Mouse (Mus musculus) spleen, adult 2 months (tissue): ENCODE measurements around the gene Rapgef5. TPM values are rescaled to one million over a fixed set of nuclear protein-coding genes. Genes with fewer than 3 reads are reported as not detected.

Experiments used
- DNase-seq, 2 experiments: peaks; one replicate each; pipeline versions ENCODE4 v3.0.0 to v3.0.0-alpha.2; 2012 to 2021; ENCODE audit warnings: low spot score in 2 of 2, low read depth in 1 of 2
- H3K27ac ChIP-seq: fragments of 200-500 bp; 2 replicates; pipeline ENCODE4 v1.5.1; 2012; ENCODE audit warnings: low read length, inconsistent platforms; ENCODE audit not compliant: insufficient read depth
- H3K27me3 ChIP-seq: fragments of 200-500 bp; 2 replicates; pipeline ENCODE4 v1.6.1; 2012; ENCODE audit warnings: mild to moderate bottlenecking, moderate library complexity, low read length, inconsistent platforms; ENCODE audit not compliant: control insufficient read depth, insufficient read depth
- H3K36me3 ChIP-seq: fragments of 200-500 bp; 2 replicates; pipeline ENCODE4 v1.6.1; 2012; ENCODE audit warnings: mild to moderate bottlenecking, low read length, inconsistent platforms; ENCODE audit not compliant: control insufficient read depth, insufficient read depth
- H3K4me1 ChIP-seq: fragments of 200-500 bp; 2 replicates; pipeline ENCODE4 v1.6.1; 2011; ENCODE audit warnings: inconsistent platforms; ENCODE audit not compliant: control insufficient read depth, insufficient read depth, insufficient read length
- H3K4me3 ChIP-seq: fragments of 200-500 bp; 2 replicates; pipeline ENCODE4 v1.5.1; 2011; ENCODE audit warnings: mild to moderate bottlenecking, inconsistent platforms; ENCODE audit not compliant: insufficient read depth, insufficient read length; ENCODE audit errors: extremely low read depth
- CTCF ChIP-seq: fragments of 200-500 bp; IDR thresholded peaks from 2 replicates; pipeline ENCODE4 v1.5.1; 2011; ENCODE audit warnings: mild to moderate bottlenecking, inconsistent platforms; ENCODE audit not compliant: insufficient read depth, insufficient read length, insufficient replicate concordance; ENCODE audit errors: extremely low read depth
- POLR2A ChIP-seq: fragments of 200-500 bp; IDR thresholded peaks from 2 replicates; pipeline ENCODE4 v1.6.1; 2011; ENCODE audit warnings: low read depth, low read length, inconsistent platforms
- WGBS: fragments of 180-500 bp; shearing (Covaris S2); methylation state at CpG from one replicate; pipeline ENCODE4 v1.1.7; 2018; 5-methylcytosine and 5-hydroxymethylcytosine counted together
- polyA plus RNA-seq: library from polyadenylated mRNA; depleted of rRNA; stranded (reverse); fragments of >200 nt; gene quantifications from 2 replicates; pipeline ENCODE4 v1.2.3, GENCODE M21; 2012

Gene Rapgef5
- polyA plus RNA-seq, 1 experiment = 6.9 TPM

DNA sequence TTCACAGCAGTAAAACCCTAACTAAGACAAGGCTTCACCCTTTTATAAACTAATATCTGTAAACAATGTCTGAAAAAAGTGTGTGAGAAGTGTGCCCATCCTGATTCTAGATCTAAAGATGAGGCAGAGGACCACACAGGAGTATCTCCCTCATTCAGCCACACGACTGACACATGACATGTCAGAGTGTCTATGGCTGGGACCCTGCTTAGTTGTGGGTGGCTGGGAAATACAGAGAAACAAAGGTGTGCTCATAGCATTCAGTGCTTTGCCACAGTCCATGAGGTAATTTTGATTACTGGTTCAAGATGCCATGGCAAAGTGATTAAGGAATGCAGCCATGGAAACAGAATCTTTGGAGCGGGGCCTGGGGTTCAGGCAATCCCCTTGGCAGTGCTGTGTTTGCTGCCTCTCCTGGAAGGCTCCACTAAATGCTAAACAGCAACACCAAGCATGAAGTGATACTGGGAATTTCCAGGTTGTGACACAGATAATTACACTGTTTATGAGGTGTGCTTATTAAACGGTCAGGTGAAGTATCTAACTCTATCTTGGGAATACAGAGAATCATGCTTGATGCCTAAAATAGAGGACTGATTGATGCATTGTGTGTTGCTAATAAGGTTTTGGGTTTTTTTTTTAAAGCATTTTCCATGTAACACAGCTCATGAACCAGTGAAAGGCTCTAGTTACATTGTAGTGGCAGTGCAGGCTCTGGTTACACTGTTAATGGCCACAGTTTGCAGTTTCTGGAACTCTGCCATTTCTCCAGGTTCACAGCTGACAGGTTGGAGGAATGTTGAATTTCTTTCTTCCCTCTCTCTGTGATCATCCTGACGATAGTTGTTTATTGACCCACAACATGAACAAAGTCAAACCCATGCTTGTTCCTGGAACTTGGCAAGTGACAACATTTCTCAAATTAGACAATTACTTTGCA is 29.9 kb upstream of the Rapgef5 start:
- Histone ChIP-seq H3K27me3 (no peaks in the 10 kb centered on the region), H3K4me1 (no peaks in the 10 kb centered on the region), H3K36me3 (no peaks in the 10 kb centered on the region), H3K27ac (no peak overlapping the region), H3K4me3 (no peak overlapping the region)
- no peak for DNase-seq
- TF ChIP-seq POLR2A (no peak), CTCF (no peak)
- WGBS = 88% methylated on average over 4 of the region's 4 CpGs

DNA sequence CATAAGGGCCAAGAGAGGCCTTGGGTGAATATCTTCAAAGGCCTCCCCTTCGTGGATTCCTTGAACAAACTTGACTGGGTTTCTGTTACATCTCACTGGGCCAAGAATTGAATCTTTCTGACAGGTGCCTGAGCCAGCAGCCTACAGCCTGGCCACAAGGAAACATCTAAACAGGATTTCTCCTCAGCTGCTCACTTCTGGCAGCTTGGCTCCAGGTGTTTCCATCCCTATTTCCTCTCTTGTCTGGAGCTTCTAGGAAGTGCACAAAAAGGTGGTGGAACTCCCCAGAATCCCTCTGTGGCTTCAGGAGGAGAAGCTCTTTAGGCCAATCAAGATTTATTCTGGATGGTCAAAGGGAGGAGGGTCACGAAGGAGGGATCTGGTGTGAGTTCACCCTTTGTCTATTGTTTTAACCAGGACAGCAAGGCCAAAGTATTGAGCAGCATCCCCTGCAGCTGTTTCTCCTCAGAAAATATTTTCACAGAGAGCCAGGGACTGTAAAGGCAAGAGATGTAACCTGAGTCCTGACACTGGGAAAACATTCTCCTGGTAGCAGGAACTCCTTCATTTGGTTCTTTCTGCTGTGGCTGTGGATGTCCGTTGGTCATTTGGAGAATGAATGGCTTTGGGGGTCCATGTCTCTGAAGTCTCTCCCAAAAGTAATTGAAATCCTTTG is 19.6 kb upstream of the Rapgef5 start:
- H3K4me3 ChIP-seq = no peak overlapping the region
- TF ChIP-seq POLR2A (no peak), CTCF (no peak)
- H3K27me3 ChIP-seq = no peaks in the 10 kb centered on the region
- H3K4me1 ChIP-seq = no peaks in the 10 kb centered on the region
- H3K27ac ChIP-seq = no peak overlapping the region
- no peak for DNase-seq
- H3K36me3 ChIP-seq = no peaks in the 10 kb centered on the region
- 66% methylated on average over 3 of the region's 3 CpGs for WGBS

DNA sequence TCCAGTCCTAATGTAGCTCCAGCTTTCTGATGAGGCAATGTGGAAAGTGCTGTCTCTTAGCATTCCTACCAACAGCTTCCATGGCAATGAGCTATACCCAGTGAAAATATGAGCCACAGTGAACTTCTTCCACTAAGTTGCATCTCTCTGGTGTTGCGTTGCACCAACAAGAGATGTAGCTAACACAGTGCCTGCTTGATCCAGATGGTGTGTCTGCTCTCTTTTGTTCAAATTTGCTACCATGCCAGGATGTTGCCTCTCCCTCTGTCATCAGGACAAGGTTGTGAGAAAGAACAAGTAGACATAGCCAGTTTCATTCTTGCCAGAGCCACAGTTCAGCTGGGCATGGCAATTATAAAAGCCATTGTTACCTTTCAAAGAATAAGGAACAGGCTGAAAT is 18.9 kb upstream of the Rapgef5 start:
- 93% methylated on average over 1 of the region's 1 CpGs for WGBS

DNA sequence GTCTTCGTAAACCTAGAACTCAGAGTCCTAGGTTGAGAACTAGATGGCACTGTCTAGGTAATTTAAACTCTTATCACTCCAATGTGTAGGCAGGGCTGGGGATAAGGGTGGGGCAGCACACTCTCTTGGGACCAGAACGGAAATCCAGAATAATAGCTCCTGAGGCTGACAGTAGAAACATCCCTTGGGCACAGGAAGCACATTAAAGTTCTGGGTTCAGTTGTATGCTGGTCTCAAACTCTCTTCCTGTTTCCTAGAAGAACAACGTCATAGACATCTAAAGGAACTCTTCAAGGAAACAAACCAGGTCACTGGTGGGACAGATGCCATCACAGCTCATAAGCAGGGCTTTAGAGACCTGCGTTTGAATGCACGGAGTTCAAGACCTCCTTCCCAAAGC is 17.0 kb upstream of the Rapgef5 start:
- no peaks in the 10 kb centered on the region for H3K36me3 ChIP-seq
- H3K27me3 ChIP-seq = no peaks in the 10 kb centered on the region
- H3K4me1 ChIP-seq = no peaks in the 10 kb centered on the region
- no peak for DNase-seq
- no peak overlapping the region for H3K27ac ChIP-seq
- no peak overlapping the region for H3K4me3 ChIP-seq
- 59% methylated on average over 5 of the region's 5 CpGs for WGBS
- TF ChIP-seq CTCF = no peak
- TF ChIP-seq POLR2A = no peak

More for the DNA sequence above, 18.9 kb upstream of the Rapgef5 start:
- no peaks in the 10 kb centered on the region for H3K4me1 ChIP-seq
- H3K27ac ChIP-seq = no peak overlapping the region
- no peak for DNase-seq
- no peaks in the 10 kb centered on the region for H3K27me3 ChIP-seq
- TF ChIP-seq POLR2A (no peak), CTCF (no peak)
- H3K4me3 ChIP-seq = no peak overlapping the region
- no peaks in the 10 kb centered on the region for H3K36me3 ChIP-seq

DNA sequence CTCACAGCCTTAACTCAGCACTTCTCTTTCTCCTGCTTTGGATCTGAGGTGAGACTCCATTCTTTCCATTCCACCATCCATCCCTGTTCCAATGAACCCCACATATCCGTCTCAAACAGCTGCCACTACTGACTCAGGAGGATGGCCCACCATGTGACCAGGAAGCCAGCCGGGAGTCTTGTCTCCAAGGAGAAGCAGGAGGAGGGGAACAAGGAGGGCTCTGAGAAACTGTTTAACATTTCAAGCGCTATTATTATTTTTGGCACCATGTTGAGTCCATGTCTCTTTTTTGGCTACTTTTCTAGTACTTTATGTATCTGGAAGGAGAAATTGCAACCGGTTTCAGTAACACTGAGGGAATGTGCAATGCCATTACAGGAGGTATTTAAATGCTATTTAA is 15.1 kb upstream of the Rapgef5 start:
- H3K27ac ChIP-seq = no peak overlapping the region
- no peaks in the 10 kb centered on the region for H3K4me1 ChIP-seq
- H3K4me3 ChIP-seq = no peak overlapping the region
- H3K27me3 ChIP-seq = no peaks in the 10 kb centered on the region
- WGBS = 82% methylated on average over 4 of the region's 4 CpGs
- TF ChIP-seq CTCF (no peak), POLR2A (no peak)
- no peaks in the 10 kb centered on the region for H3K36me3 ChIP-seq
- DNase-seq = no peak

DNA sequence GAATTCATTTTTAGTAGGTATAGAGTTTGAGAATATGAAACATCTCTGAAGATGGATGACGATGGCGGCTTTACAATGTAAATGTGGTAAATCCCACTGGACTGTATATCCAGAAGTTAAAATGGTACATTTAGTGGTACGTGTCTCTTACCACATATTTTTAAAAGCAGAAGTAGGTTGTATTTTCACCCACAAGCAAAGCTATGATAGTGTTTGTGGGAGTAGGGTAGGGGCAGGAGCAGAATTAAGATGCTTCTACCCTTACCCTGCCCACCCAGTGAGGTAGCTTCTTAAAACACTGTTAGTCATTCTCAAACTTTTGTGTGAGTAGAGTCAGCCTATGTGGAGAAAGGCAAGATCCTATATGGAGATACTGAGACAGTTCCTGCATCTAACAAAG is 13.4 kb upstream of the Rapgef5 start:
- no peak for DNase-seq
- 74% methylated on average over 3 of the region's 3 CpGs for WGBS
- no peak overlapping the region for H3K4me3 ChIP-seq
- H3K36me3 ChIP-seq = no peaks in the 10 kb centered on the region
- TF ChIP-seq CTCF (no peak), POLR2A (no peak)
- H3K27ac ChIP-seq = no peak overlapping the region
- H3K27me3 ChIP-seq = no peaks in the 10 kb centered on the region
- no peaks in the 10 kb centered on the region for H3K4me1 ChIP-seq
